Mouse (Mus musculus) liver, adult 2 months (tissue): ENCODE results near the gene Gpr37l1. TPM values are rescaled to one million over a fixed set of nuclear protein-coding genes. Genes with fewer than 3 reads are reported as not detected.

ENCODE experiments used
- DNase-seq: peaks from one replicate; pipeline ENCODE4 v3.0.0-alpha.2; 2011; ENCODE audit warnings: low read depth, low spot score; ENCODE audit errors: extremely low read depth
- H3K27ac ChIP-seq: fragments of 200-500 bp; replicated peaks from 2 replicates; pipeline ENCODE4 v1.5.1; 2012; ENCODE audit warnings: low read depth, mild to moderate bottlenecking, control low read depth, inconsistent platforms, low read length; ENCODE audit not compliant: insufficient read depth
- H3K27me3 ChIP-seq: fragments of 200-500 bp; 2 replicates; pipeline ENCODE4 v1.6.1; 2012; ENCODE audit warnings: mild to moderate bottlenecking, moderate library complexity, low read length, inconsistent platforms; ENCODE audit not compliant: control insufficient read depth, insufficient read depth
- H3K36me3 ChIP-seq: fragments of 200-500 bp; 2 replicates; pipeline ENCODE4 v1.6.1; 2012; ENCODE audit warnings: low read length, inconsistent platforms; ENCODE audit not compliant: control insufficient read depth, insufficient read depth
- H3K4me1 ChIP-seq: fragments of 200-500 bp; 2 replicates; pipeline ENCODE4 v1.6.1; 2011; ENCODE audit warnings: low read length; ENCODE audit not compliant: control insufficient read depth, insufficient read depth
- H3K4me3 ChIP-seq: fragments of 200-500 bp; 2 replicates; pipeline ENCODE4 v1.5.1; 2011; ENCODE audit warnings: low read depth, mild to moderate bottlenecking, control low read depth, low read length, moderate library complexity; ENCODE audit not compliant: insufficient read depth
- H3K79me2 ChIP-seq: fragments of 200-500 bp; 2 replicates; pipeline ENCODE4 v1.6.1; 2012; ENCODE audit warnings: inconsistent platforms, mild to moderate bottlenecking, low read length, moderate library complexity; ENCODE audit not compliant: control insufficient read depth, insufficient read depth
- H3K9ac ChIP-seq: fragments of 200-500 bp; 2 replicates; pipeline ENCODE4 v1.6.1; 2012; ENCODE audit warnings: low read depth, mild to moderate bottlenecking, control low read depth, inconsistent platforms, low read length
- CTCF ChIP-seq: fragments of 200-500 bp; IDR thresholded peaks from 2 replicates; pipeline ENCODE4 v1.5.1; 2011; ENCODE audit warnings: low read depth, low read length, control low read depth
- POLR2A ChIP-seq: fragments of 200-500 bp; IDR thresholded peaks from 2 replicates; pipeline ENCODE4 v1.6.1; 2011; ENCODE audit warnings: low read length, control low read depth; ENCODE audit not compliant: insufficient read depth; ENCODE audit errors: extremely low read depth
- WGBS: fragments of 180-500 bp; shearing (Covaris S2); methylation state at CpG from one replicate; pipeline ENCODE4 v1.1.7; 2018; 5-methylcytosine and 5-hydroxymethylcytosine counted together
- polyA plus RNA-seq: library from polyadenylated mRNA; depleted of rRNA; stranded (reverse); fragments of >200 nt; gene quantifications from 2 replicates; pipeline ENCODE4 v1.2.3, GENCODE M21; 2012
- total RNA-seq: library from RNA; depleted of rRNA; stranded (reverse); fragments of >200 nt; gene quantifications from 2 replicates; pipeline ENCODE4 v1.2.3, GENCODE M21; 2014

Gpr37l1 gene
- total and polyA plus RNA-seq, 2 experiments = not detected

DNA sequence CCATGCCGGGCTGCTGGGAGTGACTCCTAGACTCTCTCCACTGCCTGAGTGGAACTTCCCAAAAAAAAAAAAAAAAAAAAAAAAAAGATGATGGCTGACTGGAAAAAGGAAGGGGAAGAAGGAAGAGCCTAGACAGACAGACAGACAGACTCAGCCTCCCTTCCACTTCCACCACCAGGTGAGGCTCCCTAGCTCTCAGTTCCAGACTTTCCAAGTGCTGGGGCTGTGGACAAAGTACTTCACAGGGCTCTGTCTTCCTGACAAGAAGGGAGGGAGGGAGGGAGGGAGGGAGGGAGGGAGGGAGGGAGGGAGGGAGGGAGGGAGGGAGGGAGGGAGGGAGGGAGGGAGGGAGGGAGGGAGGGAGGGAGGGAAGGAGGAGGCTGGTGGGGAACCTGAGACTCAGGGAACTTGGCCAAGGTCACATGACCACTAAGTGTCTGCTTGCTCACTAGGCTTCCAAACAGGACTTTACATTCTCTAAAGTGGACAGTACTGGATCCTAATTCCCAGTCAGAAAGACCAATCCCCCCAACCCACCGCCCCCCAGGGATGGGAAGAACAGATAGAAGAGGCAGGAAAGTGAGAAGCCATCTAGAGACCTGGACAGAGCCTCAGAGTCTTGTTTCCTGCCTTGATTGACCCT lies 37.0 kb downstream of the Gpr37l1 start:
- Histone ChIP-seq H3K9ac (no peak overlapping the region), H3K4me3 (no peak overlapping the region), H3K36me3 (no peaks in the 10 kb centered on the region), H3K27ac (no peak overlapping the region), H3K79me2 (no peaks in the 10 kb centered on the region), H3K4me1 (no peaks in the 10 kb centered on the region), H3K27me3 (no peaks in the 10 kb centered on the region)
- TF ChIP-seq CTCF (no peak), POLR2A (no peak)
- no peak for DNase-seq
- WGBS = 53% methylated on average over 2 of the region's 2 CpGs

DNA sequence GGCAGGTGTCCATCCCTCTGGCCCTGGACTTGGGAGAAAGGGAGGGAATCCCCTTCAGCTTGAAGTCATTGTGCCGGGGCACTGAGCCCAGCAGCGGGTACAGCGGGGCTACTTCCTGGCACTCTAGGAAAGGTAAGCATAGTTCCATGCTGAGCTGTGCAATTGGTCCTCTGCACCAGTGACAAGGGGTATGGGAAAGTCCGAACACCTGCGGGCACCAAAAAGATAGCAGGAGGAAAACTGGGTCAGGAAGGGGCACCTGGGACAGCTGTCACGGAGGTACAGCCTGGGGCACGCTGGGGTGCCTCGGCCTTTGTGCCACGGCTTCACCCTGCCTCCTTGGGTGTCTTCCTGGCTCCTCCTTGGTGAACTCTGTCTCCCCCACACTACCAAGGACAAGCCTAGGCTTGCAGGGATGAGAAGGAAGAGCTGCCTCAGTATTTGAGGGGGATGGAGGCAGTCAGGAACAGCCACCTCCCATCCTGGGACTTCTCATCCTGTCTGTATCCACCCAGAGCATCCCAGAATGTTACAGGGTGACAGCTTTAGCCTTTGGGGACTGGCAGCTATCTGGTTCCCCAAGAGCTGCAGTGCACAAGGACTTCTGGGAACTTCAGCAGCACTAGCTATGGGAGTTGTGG lies 37.8 kb downstream of the Gpr37l1 start:
- WGBS = 75% methylated on average over 9 of the region's 9 CpGs
- no peak for DNase-seq
- H3K4me1 ChIP-seq = no peaks in the 10 kb centered on the region
- H3K27ac ChIP-seq = no peak overlapping the region
- H3K27me3 ChIP-seq = no peaks in the 10 kb centered on the region
- H3K79me2 ChIP-seq = no peaks in the 10 kb centered on the region
- no peak overlapping the region for H3K9ac ChIP-seq
- H3K4me3 ChIP-seq = no peak overlapping the region
- no peak for TF ChIP-seq CTCF
- no peak for TF ChIP-seq POLR2A
- no peaks in the 10 kb centered on the region for H3K36me3 ChIP-seq

DNA sequence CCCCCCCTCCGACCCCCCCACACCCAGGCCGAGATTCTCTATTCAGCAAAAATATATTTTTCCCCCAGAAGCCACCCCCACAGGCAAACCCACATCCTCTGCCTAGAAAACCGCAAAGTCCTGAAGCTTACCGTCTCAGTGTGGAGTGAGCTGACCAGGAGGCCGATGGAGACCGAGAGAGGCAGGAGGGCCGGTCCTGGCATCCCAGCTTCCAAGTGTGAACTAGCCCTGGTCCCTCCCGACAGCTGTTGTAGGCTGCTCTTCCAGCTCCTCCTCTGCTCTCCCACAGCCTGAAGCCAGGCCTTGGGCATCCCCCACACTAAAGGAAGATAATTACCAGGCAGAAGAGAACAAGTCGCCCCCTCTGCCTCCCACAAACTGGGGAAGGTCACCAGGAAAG lies 38.5 kb downstream of the Gpr37l1 start:
- Histone ChIP-seq H3K4me1 (no peaks in the 10 kb centered on the region), H3K27me3 (no peaks in the 10 kb centered on the region), H3K4me3 (no peak overlapping the region), H3K27ac (no peak overlapping the region), H3K36me3 (no peaks in the 10 kb centered on the region), H3K9ac (no peak overlapping the region), H3K79me2 (no peaks in the 10 kb centered on the region)
- 40% methylated on average over 9 of the region's 9 CpGs for WGBS
- TF ChIP-seq CTCF = no peak
- no peak for TF ChIP-seq POLR2A
- DNase-seq = no peak

DNA sequence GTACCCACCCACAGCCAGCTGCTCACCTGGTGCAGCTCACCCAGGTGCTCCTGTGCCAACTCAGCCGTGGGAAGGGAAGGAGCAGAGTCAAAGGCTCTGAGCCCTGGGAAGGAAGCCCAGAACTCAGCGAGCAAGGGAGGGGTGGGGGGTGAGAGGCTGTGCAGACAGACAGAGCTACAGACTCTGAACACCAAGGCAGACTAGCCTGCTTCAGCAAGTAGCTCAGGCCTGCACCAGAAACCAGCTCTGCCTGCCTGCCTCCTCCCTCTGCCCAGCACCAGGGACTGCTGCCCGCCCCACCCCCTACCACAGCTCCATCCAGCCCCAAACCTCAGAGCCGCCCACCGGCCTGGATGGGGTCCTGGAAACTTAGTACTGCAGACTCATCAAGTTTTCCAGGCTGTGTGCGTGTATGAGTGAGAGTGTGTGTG lies 39.5 kb downstream of the Gpr37l1 start:
- no peak overlapping the region for H3K27ac ChIP-seq
- no peak overlapping the region for H3K4me3 ChIP-seq
- no peak for DNase-seq
- TF ChIP-seq CTCF (no peak), POLR2A (no peak)
- no peaks in the 10 kb centered on the region for H3K27me3 ChIP-seq
- H3K79me2 ChIP-seq = no peaks in the 10 kb centered on the region
- H3K9ac ChIP-seq = no peak overlapping the region
- 59% methylated on average over 6 of the region's 6 CpGs for WGBS
- no peaks in the 10 kb centered on the region for H3K36me3 ChIP-seq
- H3K4me1 ChIP-seq = no peaks in the 10 kb centered on the region

DNA sequence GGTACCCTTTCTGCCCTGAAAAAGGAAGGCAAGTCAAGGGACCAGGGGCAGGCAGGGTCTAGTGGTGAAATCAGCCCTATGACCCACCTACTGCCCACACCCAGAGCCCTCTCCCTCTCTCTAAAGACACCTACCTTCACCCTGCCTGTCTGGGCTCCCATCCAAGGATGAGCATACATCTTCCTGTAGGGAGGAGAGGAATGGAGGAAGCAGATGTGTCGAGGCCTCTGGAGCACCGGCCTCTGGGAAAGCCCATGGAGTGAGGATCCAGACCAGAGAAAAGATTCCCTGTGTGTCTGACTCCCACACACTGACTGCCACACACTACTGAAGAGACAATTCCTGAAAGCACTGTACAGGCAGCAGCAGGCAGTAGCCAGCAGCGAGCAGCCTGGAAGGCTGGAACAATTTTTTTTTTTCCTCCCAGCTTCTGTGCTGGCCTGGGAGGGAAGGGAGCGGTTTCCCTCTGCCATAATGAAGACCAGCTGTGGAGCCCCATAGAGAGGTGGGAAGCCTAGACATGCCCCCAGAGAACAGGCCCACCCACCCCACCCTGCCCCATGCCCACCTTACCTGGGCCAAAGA lies 40.9 kb downstream of the Gpr37l1 start:
- Histone ChIP-seq H3K9ac (no peak overlapping the region), H3K4me1 (no peaks in the 10 kb centered on the region), H3K4me3 (no peak overlapping the region), H3K36me3 (no peaks in the 10 kb centered on the region), H3K27ac (no peak overlapping the region), H3K79me2 (no peaks in the 10 kb centered on the region), H3K27me3 (no peaks in the 10 kb centered on the region)
- DNase-seq = no peak
- TF ChIP-seq CTCF (no peak), POLR2A (no peak)
- 76% methylated on average over 4 of the region's 4 CpGs for WGBS

DNA sequence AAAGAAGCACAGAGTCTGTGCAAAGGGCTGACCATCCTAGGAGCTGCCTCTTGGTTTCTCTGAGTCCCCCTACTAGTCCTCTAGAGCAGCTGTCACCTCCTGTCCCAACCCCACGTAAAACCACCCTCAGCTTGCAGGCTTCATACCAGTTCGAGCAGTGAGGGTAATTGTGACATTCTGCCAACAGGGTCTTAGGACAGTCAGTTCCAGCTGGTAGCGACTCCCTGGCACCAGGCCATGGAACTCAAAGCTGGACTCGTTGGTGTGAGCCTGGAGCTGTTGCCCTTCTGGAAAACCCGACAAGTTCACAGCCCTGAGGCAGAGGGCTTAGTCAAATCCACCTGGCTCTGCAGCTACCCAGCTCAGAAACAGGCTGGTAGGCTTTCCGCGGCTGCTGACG lies 41.5 kb downstream of the Gpr37l1 start:
- TF ChIP-seq POLR2A (no peak), CTCF (no peak)

More for the DNA sequence above, 41.5 kb downstream of the Gpr37l1 start:
- Histone ChIP-seq H3K27ac (no peak overlapping the region), H3K4me1 (no peaks in the 10 kb centered on the region), H3K79me2 (no peaks in the 10 kb centered on the region), H3K4me3 (no peak overlapping the region), H3K27me3 (no peaks in the 10 kb centered on the region), H3K36me3 (no peaks in the 10 kb centered on the region), H3K9ac (no peak overlapping the region)
- DNase-seq = no peak
- 65% methylated on average over 8 of the region's 8 CpGs for WGBS
